Mouse (Mus musculus): Measurements from ENCODE around the gene Rasgrf1.
"Not testable (repeated sequence)": the region's sequence is repeated elsewhere in the genome, so short reads cannot be mapped to it uniquely, and the experiment has no call there.

Rasgrf1 gene

GRCm38 (mm10) chr9:90041556-90041955, 131.8 kb downstream of the Rasgrf1 start:
- no peak for DNase-seq (ENCODE audit: low read depth)

GRCm38 (mm10) chr9:90042906-90043305, 133.2 kb downstream of the Rasgrf1 start:
- DNase-seq (ENCODE audit: low read depth) = not testable (repeated sequence)

GRCm38 (mm10) chr9:90045191-90045590, 135.5 kb downstream of the Rasgrf1 start:
- DNase-seq (ENCODE audit: low read depth) = no peak

GRCm38 (mm10) chr9:90047937-90048627, 138.4 kb downstream of the Rasgrf1 start:
- DNase-seq (ENCODE audit: low read depth) = peak; percentile 87

- no peak for DNase-seq (ENCODE audit: low read depth)
Observed at GRCm38 (mm10) chr9:90053852-90054251, 144.1 kb downstream of the Rasgrf1 start, which contains the start of gene Ctsh. Gene Ctsh, plus strand, starts transcription at chr9:90054152.

GRCm38 (mm10) chr9:90054371-90055145, 144.8 kb downstream of the Rasgrf1 start:
- DNase-seq (ENCODE audit: low read depth) = peak; percentile 63

GRCm38 (mm10) chr9:90055409-90055808, 145.7 kb downstream of the Rasgrf1 start:
- DNase-seq (ENCODE audit: low read depth) = no peak

- DNase-seq (ENCODE audit: low read depth) = no peak
Observed at GRCm38 (mm10) chr9:90055911-90056310, 146.2 kb downstream of the Rasgrf1 start.

- no peak for DNase-seq (ENCODE audit: low read depth)
Observed at GRCm38 (mm10) chr9:90056716-90057115, 147.0 kb downstream of the Rasgrf1 start.

GRCm38 (mm10) chr9:90059828-90060573, 150.3 kb downstream of the Rasgrf1 start:
- no peak for DNase-seq (ENCODE audit: low read depth)

- no peak for DNase-seq (ENCODE audit: low read depth)
Observed at GRCm38 (mm10) chr9:90060574-90060875, 150.8 kb downstream of the Rasgrf1 start.

- not testable (repeated sequence) for DNase-seq (ENCODE audit: low read depth)
Observed at GRCm38 (mm10) chr9:90060932-90061331, 151.2 kb downstream of the Rasgrf1 start.

GRCm38 (mm10) chr9:90067341-90067740, 157.6 kb downstream of the Rasgrf1 start:
- DNase-seq (ENCODE audit: low read depth) = no peak

GRCm38 (mm10) chr9:90068786-90069185, 159.1 kb downstream of the Rasgrf1 start:
- DNase-seq (ENCODE audit: low read depth) = no peak

- DNase-seq (ENCODE audit: low read depth) = no peak
Observed at GRCm38 (mm10) chr9:90069485-90069884, 159.8 kb downstream of the Rasgrf1 start.

GRCm38 (mm10) chr9:90070174-90070573, 160.5 kb downstream of the Rasgrf1 start:
- DNase-seq (ENCODE audit: low read depth) = no peak

GRCm38 (mm10) chr9:90075336-90075735, 165.6 kb downstream of the Rasgrf1 start:
- no peak for DNase-seq (ENCODE audit: low read depth)

- no peak for DNase-seq (ENCODE audit: low read depth)
Observed at GRCm38 (mm10) chr9:90076131-90076530, 166.4 kb downstream of the Rasgrf1 start.
